Comparison of ENCODE assay signal across 10 mouse cellular contexts in genomic region chr8:71374616-71375206, GRCm38 (mm10). TPM values are rescaled to one million over a fixed set of nuclear protein-coding genes. Genes with fewer than 3 reads are reported as not detected.
DNase-seq lines count a peak whose midpoint lies in the region; ATAC-seq lines count a peak whose summit lies in the region.
"Had no signal": no experiment of that assay in that cellular context is flagged by ENCODE, and none has a peak within 500 bp of the region (broad histone marks: within the 10 kb centered on the region; RNA-seq: fewer than 3 reads in every experiment).

No protein-coding gene starts in this region.

- WGBS in forebrain, embryonic 10.5 days = 75% methylated on average over 17 of the region's 17 CpGs
- 76% methylated on average over 17 of the region's 17 CpGs for WGBS in forebrain, embryonic 11.5 days
- 82% methylated on average over 17 of the region's 17 CpGs for whole genome bisulfite sequencing in neural tube, embryonic 14.5 days
- 67% methylated on average over 17 of the region's 17 CpGs for WGBS in kidney, embryonic 14.5 days

- H3K27ac ChIP-seq in forebrain, embryonic 10.5 days = no peak overlapping the region
- no peak overlapping the region for H3K27ac ChIP-seq in forebrain, embryonic 11.5 days (ENCODE audit: low read depth, low read length)
- H3K27ac ChIP-seq in neural tube, embryonic 14.5 days (ENCODE audit: low read depth, low read length) = no peak overlapping the region; the same call in 1 of the 2 replicates
- H3K27ac ChIP-seq in kidney, embryonic 14.5 days (ENCODE audit: low read depth, low read length) = peak overlapping the region; percentile 2; the same call in 1 of the 2 replicates
- H3K27ac ChIP-seq: embryonic facial prominence, embryonic 15.5 days; heart, embryonic 13.5 days had no signal

- H3K9me3 ChIP-seq in forebrain, embryonic 10.5 days = no peaks in the 10 kb centered on the region; the same call in 1 of the 2 replicates
- no peaks in the 10 kb centered on the region for H3K9me3 ChIP-seq in forebrain, embryonic 11.5 days (ENCODE audit: control insufficient read depth, low read length)
- no peaks in the 10 kb centered on the region for H3K9me3 ChIP-seq in neural tube, embryonic 14.5 days (ENCODE audit: control insufficient read depth, low read length)
- H3K9me3 ChIP-seq in kidney, embryonic 14.5 days (ENCODE audit: control insufficient read depth, low read length) = no peaks in the 10 kb centered on the region
- H3K9me3 ChIP-seq: embryonic facial prominence, embryonic 15.5 days; heart, embryonic 13.5 days had no signal

- peaks cover 76% of the 10 kb centered on the region for H3K36me3 ChIP-seq in forebrain, embryonic 10.5 days (replicated peaks)
- no peaks in the 10 kb centered on the region; the same call in 1 of the 2 replicates for H3K36me3 ChIP-seq in forebrain, embryonic 11.5 days (ENCODE audit: control insufficient read depth, insufficient read depth, low read length)
- H3K36me3 ChIP-seq in neural tube, embryonic 14.5 days (ENCODE audit: control insufficient read depth, insufficient read depth, low read length) = peaks cover 9% of the 10 kb centered on the region; the same call in 1 of the 2 replicates
- H3K36me3 ChIP-seq in kidney, embryonic 14.5 days (ENCODE audit: control insufficient read depth, insufficient read depth, low read length) = peaks cover 54% of the 10 kb centered on the region
- no peaks in the 10 kb centered on the region; the same call in 1 of the 2 replicates for H3K36me3 ChIP-seq in splenic B cell, adult 2 months (ENCODE audit: control insufficient read depth, insufficient read depth, low read length, poor library complexity, severe bottlenecking)

- peaks cover 30% of the 10 kb centered on the region for H3K27me3 ChIP-seq in forebrain, embryonic 10.5 days (ENCODE audit: poor library complexity, severe bottlenecking)
- H3K27me3 ChIP-seq in forebrain, embryonic 11.5 days (ENCODE audit: control insufficient read depth, insufficient read depth, low read length) = no peaks in the 10 kb centered on the region
- H3K27me3 ChIP-seq in neural tube, embryonic 14.5 days (ENCODE audit: control insufficient read depth, insufficient read depth, low read length) = no peaks in the 10 kb centered on the region
- H3K27me3 ChIP-seq in kidney, embryonic 14.5 days (ENCODE audit: control insufficient read depth, insufficient read depth, low read length) = no peaks in the 10 kb centered on the region
- no peaks in the 10 kb centered on the region for H3K27me3 ChIP-seq in splenic B cell, adult 2 months (ENCODE audit: control insufficient read depth, insufficient read depth, low read length, poor library complexity, severe bottlenecking)
- H3K27me3 ChIP-seq: embryonic facial prominence, embryonic 15.5 days had no signal

- H3K4me1 ChIP-seq in forebrain, embryonic 10.5 days = peaks cover 58% of the 10 kb centered on the region
- H3K4me1 ChIP-seq in forebrain, embryonic 11.5 days (replicated peaks; ENCODE audit: control insufficient read depth, insufficient read depth, low read length) = peaks cover 30% of the 10 kb centered on the region
- H3K4me1 ChIP-seq in neural tube, embryonic 14.5 days (ENCODE audit: control insufficient read depth, insufficient read depth, low read length) = peaks cover 33% of the 10 kb centered on the region
- peaks cover 41% of the 10 kb centered on the region for H3K4me1 ChIP-seq in kidney, embryonic 14.5 days (ENCODE audit: control insufficient read depth, insufficient read depth, low read length)

- DNase-seq in forebrain, embryonic 10.5 days (ENCODE audit: extremely low spot score, low spot score) = no peak
- DNase-seq in forebrain, embryonic 11.5 days (ENCODE audit: low spot score) = no peak
- DNase-seq in neural tube, embryonic 10.5 days (ENCODE audit: extremely low spot score, low spot score) = no peak
- peak; percentile 26 for DNase-seq in splenic B cell, adult 2 months (ENCODE audit: low read depth, low spot score)
- no peak for DNase-seq in thymus, adult 18-20 months

- H3K9ac ChIP-seq in forebrain, embryonic 11.5 days (ENCODE audit: low read length) = no peak overlapping the region
- 0 out of 2 replicates have a peak overlapping the region, but pooled peaks have one; percentile 28 for H3K9ac ChIP-seq in neural tube, embryonic 14.5 days (replicated peaks; ENCODE audit: low read depth, low read length)
- no peak overlapping the region for H3K9ac ChIP-seq in kidney, embryonic 14.5 days (ENCODE audit: low read depth, low read length)
- H3K9ac ChIP-seq: embryonic facial prominence, embryonic 15.5 days had no signal

- no peak for ATAC-seq in forebrain, embryonic 11.5 days (replicated peaks; ENCODE audit: low FRiP score)
- no peak for ATAC-seq in neural tube, embryonic 14.5 days (ENCODE audit: low read depth)
- ATAC-seq in kidney, embryonic 14.5 days (ENCODE audit: low FRiP score, low TSS enrichment) = no peak
- no peak for ATAC-seq in CD4-positive, CD25-positive, alpha-beta regulatory T cell, adult 4 months

- no peak overlapping the region for H3K4me2 ChIP-seq in forebrain, embryonic 11.5 days (ENCODE audit: low read depth, low read length, severe bottlenecking)
- H3K4me2 ChIP-seq in neural tube, embryonic 14.5 days (ENCODE audit: low read depth, low read length) = no peak overlapping the region
- H3K4me2 ChIP-seq in kidney, embryonic 14.5 days (replicated peaks; ENCODE audit: low read depth, low read length) = no peak overlapping the region

- peak overlapping the region; percentile 11; the same call in 1 of the 2 replicates for H3K4me3 ChIP-seq in forebrain, embryonic 10.5 days
- H3K4me3 ChIP-seq in forebrain, embryonic 11.5 days (ENCODE audit: low read depth, low read length) = no peak overlapping the region
- no peak overlapping the region for H3K4me3 ChIP-seq in neural tube, embryonic 14.5 days (ENCODE audit: low read depth, low read length)
- H3K4me3 ChIP-seq in kidney, embryonic 14.5 days (ENCODE audit: low read length) = no peak overlapping the region

RNA-seq across cellular contexts. Expression of gene Ocel1, which starts 3.6 kb away (rescaled TPM):
- polyA plus RNA-seq in forebrain, embryonic 10.5 days (2016; fragmentation: Nextera tagmentation; extraction: Ambion mirVana) = 3.5 and 4.0 TPM in 2 replicates
- polyA plus RNA-seq in forebrain, embryonic 11.5 days (2014; fragmentation: Nextera tagmentation; extraction: Ambion mirVana) = 2.9 and 3.3 TPM in 2 replicates
- polyA plus RNA-seq in neural tube, embryonic 14.5 days (2014; fragmentation: Nextera tagmentation; extraction: Ambion mirVana) = 4.8 and 4.9 TPM in 2 replicates
- polyA plus RNA-seq in kidney, embryonic 14.5 days (2014; fragmentation: Nextera tagmentation; extraction: Ambion mirVana) = 4.6 and 5.2 TPM in 2 replicates
- polyA plus RNA-seq in CD4-positive, CD25-positive, alpha-beta regulatory T cell, adult 4 months (2017; shearing (Covaris generic)) = 1 to 10 TPM; 3.9 to 4.1 TPM

RNA-seq across cellular contexts. Expression of gene Nr2f6, which starts 7.0 kb away (rescaled TPM):
- polyA plus RNA-seq in forebrain, embryonic 10.5 days (2016; fragmentation: Nextera tagmentation; extraction: Ambion mirVana) = 47.8 and 49.0 TPM in 2 replicates
- 49.1 and 51.4 TPM in 2 replicates for polyA plus RNA-seq in forebrain, embryonic 11.5 days (2014; fragmentation: Nextera tagmentation; extraction: Ambion mirVana)
- 22.3 and 32.8 TPM in 2 replicates for polyA plus RNA-seq in neural tube, embryonic 14.5 days (2014; fragmentation: Nextera tagmentation; extraction: Ambion mirVana)
- polyA plus RNA-seq in kidney, embryonic 14.5 days (2014; fragmentation: Nextera tagmentation; extraction: Ambion mirVana) = 134 and 149 TPM in 2 replicates
- under 1 TPM in 1 of 2 experiments, not detected in 1; 0.36 TPM for polyA plus RNA-seq in CD4-positive, CD25-positive, alpha-beta regulatory T cell, adult 4 months (2017; shearing (Covaris generic))

RNA-seq across cellular contexts. Expression of gene Use1, which starts 8.1 kb away (rescaled TPM):
- polyA plus RNA-seq in forebrain, embryonic 10.5 days (2016; fragmentation: Nextera tagmentation; extraction: Ambion mirVana) = 81.4 and 82.7 TPM in 2 replicates
- 69.3 and 82.5 TPM in 2 replicates for polyA plus RNA-seq in forebrain, embryonic 11.5 days (2014; fragmentation: Nextera tagmentation; extraction: Ambion mirVana)
- 115 and 130 TPM in 2 replicates for polyA plus RNA-seq in neural tube, embryonic 14.5 days (2014; fragmentation: Nextera tagmentation; extraction: Ambion mirVana)
- polyA plus RNA-seq in kidney, embryonic 14.5 days (2014; fragmentation: Nextera tagmentation; extraction: Ambion mirVana) = 112 and 115 TPM in 2 replicates
- 100 to 1,000 TPM; 292 to 321 TPM for polyA plus RNA-seq in CD4-positive, CD25-positive, alpha-beta regulatory T cell, adult 4 months (2017; shearing (Covaris generic))

RNA-seq across cellular contexts. Expression of gene Ushbp1, which starts 20.9 kb away (rescaled TPM):
- 5.8 and 5.9 TPM in 2 replicates for polyA plus RNA-seq in forebrain, embryonic 10.5 days (2016; fragmentation: Nextera tagmentation; extraction: Ambion mirVana)
- polyA plus RNA-seq in forebrain, embryonic 11.5 days (2014; fragmentation: Nextera tagmentation; extraction: Ambion mirVana) = 4.2 and 4.5 TPM in 2 replicates
- 3.2 and 5.0 TPM in 2 replicates for polyA plus RNA-seq in neural tube, embryonic 14.5 days (2014; fragmentation: Nextera tagmentation; extraction: Ambion mirVana)
- polyA plus RNA-seq in kidney, embryonic 14.5 days (2014; fragmentation: Nextera tagmentation; extraction: Ambion mirVana) = 10.4 and 12.3 TPM in 2 replicates
- polyA plus RNA-seq in CD4-positive, CD25-positive, alpha-beta regulatory T cell, adult 4 months (2017; shearing (Covaris generic)) = not detected

RNA-seq across cellular contexts. Expression of gene Babam1, which starts 21.9 kb away (rescaled TPM):
- 106 and 108 TPM in 2 replicates for polyA plus RNA-seq in forebrain, embryonic 10.5 days (2016; fragmentation: Nextera tagmentation; extraction: Ambion mirVana)
- polyA plus RNA-seq in forebrain, embryonic 11.5 days (2014; fragmentation: Nextera tagmentation; extraction: Ambion mirVana) = 106 and 119 TPM in 2 replicates
- 90.9 and 96.5 TPM in 2 replicates for polyA plus RNA-seq in neural tube, embryonic 14.5 days (2014; fragmentation: Nextera tagmentation; extraction: Ambion mirVana)
- 107 and 125 TPM in 2 replicates for polyA plus RNA-seq in kidney, embryonic 14.5 days (2014; fragmentation: Nextera tagmentation; extraction: Ambion mirVana)
- 10 to 100 TPM; 54.6 to 55.8 TPM for polyA plus RNA-seq in CD4-positive, CD25-positive, alpha-beta regulatory T cell, adult 4 months (2017; shearing (Covaris generic))

Comparison
In these comparisons a context has a peak if more than half of its experiments do, and no peak if none do; other contexts are left out.
1. RNA of gene Nr2f6, which starts 7.0 kb away (polyA plus RNA-seq): 134 to 149 TPM in kidney, embryonic 14.5 days, 49.1 to 51.4 TPM in forebrain, embryonic 11.5 days, 47.8 to 49.0 TPM in forebrain, embryonic 10.5 days and 22.3 to 32.8 TPM in neural tube, embryonic 14.5 days; 0.36 TPM in CD4-positive, CD25-positive, alpha-beta regulatory T cell, adult 4 months; every median in the first group is over 10 times any median in the second.